Mouse (Mus musculus): ENCODE measurements around the gene Atg14.
"Not testable (repeated sequence)": the region's sequence is repeated elsewhere in the genome, so short reads cannot be mapped to it uniquely, and the experiment has no call there.

The Atg14 gene

DNA sequence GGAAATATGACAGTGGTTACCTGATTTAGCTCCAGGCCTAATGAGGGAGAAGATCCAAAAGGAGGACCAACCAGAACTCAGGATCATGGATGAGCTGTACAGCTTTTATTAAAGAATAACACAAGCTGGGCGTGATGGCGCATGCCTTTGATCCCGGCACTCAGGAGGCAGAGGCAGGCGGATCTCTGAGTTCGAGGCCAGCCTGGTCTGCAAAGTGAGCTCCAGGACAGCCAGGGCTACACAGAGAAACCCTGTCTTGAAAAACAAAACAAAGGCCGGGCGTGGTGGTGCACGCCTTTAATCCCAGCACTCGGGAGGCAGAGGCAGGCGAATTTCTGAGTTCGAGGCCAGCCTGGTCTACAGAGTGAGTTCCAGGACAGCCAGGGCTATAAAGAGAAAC lies at the start of gene Atg14:
TSS of gene Atg14 (minus strand) at position 101 of the 400 bp plus-strand sequence.
- not testable (repeated sequence) for DNase-seq (ENCODE audit: low spot score in 2 of 2)

DNA sequence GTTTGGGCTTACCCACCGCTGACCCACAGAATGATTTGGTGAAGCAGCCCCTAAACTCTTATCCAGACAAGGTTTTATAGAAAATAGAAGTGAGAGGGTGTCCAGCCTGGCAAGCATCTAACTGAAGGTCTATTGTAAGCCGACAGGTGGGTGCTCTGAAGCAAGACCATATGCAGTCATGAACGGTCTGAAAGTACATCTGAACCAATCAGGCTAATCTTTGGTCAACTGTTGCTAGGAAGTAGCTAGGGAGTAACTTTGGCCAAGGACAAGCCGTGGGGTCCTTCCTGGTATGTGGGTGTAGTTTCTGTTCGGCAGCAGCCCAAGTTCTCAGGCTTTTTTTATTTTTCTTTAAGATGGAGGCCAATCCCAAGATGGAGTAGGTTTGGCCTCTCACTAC lies 48.4 kb upstream of the Atg14 start:
- DNase-seq (ENCODE audit: low spot score in 2 of 2): no peak

DNA sequence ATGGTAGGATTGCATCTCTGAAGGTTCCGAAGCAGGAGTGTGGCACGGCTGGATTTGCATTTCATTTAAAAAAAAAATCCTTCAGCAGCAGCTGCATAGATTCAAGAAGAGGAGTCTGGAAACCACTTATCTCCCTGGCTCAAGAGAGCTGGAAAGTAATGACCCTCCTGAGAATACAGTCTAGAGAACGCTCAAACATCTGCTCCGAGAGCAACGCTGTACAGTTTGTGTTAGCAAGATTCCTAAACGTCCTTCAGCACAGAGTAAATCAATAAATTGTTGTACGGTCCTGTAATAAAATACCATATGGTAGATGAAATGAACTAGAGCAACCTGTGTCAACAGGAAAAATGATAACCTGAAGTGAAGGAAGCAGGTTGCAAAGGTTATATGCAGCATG lies 42.8 kb upstream of the Atg14 start:
- peak; percentile 19 to 20 for DNase-seq (ENCODE audit: low spot score in 2 of 2)

- peak in 1 of 2 experiments; percentile 53 for DNase-seq (ENCODE audit: low spot score in 2 of 2)
These were observed 27.5 kb upstream of the Atg14 start for GRCm38 (mm10) chr14:47597942-47598388.

- DNase-seq (ENCODE audit: low spot score in 2 of 2): no peak
These were observed 24.1 kb upstream of the Atg14 start for GRCm38 (mm10) chr14:47594426-47595103.

DNA sequence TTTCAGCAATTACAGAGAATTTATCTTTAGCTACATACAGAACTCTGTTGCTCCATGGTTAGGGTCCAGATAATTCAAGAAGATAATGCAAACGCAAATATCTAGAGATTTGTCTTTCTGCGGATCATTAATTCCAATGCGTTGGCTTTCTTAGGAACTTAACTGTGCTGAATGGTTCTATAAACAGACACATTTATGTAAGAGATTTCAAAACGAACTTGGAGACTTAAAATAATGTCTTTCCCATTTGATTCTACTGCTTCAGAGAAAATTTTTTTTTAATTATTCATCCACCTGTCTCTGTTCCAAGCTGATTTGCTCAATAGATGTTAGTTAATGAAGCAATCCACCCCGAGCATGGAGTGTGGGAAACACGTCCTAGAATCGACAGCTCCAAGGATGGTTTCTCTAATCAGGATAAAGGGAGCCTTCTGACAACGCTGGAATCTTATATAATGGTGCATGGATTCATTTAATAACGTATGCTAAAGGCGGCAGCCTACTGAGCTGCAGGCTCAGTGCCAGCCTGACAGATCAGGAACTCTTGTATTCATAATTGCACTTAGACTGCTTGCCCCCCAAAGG lies 20.0 kb upstream of the Atg14 start:
- no peak for DNase-seq (ENCODE audit: low spot score in 2 of 2)

DNA sequence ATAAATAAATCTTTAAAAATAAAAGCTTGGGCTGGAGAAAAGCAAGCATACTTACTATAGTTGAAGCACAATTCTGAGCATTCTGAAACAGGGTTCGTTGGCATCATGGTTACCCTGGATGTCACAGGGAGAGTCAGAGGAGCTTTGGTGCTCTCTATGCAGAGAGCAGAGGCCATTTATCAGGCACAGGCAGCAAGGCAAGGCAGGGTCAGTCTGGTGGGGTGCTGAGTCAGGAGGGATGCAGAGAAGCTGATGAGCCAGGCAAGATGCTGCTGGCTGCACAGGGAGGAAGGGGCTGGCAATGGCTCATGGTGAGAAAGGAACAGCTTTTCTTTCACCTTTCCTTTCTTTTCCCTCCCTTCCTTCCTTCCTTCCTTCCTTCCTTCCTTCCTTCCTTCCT lies 19.0 kb upstream of the Atg14 start:
- DNase-seq (ENCODE audit: low spot score in 2 of 2): no peak

GRCm38 (mm10) chr14:47584346-47584745 lies 13.9 kb upstream of the Atg14 start:
- no peak for DNase-seq (ENCODE audit: low spot score in 2 of 2)

GRCm38 (mm10) chr14:47581681-47582080 lies 11.2 kb upstream of the Atg14 start:
- no peak for DNase-seq (ENCODE audit: low spot score in 2 of 2)

DNA sequence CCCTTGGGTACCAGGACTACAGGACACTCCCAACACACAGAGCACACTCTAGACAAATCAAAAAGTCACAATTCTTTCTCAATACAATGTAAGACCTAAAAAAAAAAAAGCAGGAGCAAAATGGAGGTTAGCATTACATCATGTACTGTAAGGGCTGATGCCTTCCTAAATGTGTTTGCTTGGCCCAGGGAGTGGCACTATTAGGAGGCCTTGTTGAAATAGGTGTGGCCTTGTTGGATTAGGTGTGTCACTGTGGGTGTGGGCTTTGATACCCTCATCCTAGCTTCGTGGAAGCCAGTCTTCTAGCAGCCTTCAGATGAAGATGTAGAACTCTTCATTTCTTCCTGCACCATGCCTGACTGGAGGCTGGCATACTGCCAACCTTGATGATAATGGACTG lies 10.8 kb upstream of the Atg14 start:
- no peak for DNase-seq (ENCODE audit: low spot score in 2 of 2)

DNA sequence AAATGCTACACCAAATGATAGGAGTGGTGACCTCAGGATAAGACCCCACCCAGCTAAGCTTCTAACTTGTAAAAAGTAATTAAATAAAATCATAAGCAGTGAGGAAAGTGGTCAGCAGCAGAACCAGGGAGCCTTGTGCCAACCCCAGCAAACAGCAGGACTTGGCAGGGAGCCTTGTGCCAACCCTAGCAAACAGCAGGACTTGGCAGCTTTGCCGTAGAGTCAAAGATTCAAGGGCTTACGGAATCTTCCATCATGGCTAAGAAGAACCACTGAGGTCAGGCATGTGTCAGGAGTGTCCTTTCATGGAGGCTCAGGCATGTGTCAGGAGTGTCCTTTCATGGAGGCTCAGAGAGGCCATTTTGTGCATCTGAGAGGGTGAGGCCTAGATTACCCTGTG lies 7.6 kb upstream of the Atg14 start:
- DNase-seq (ENCODE audit: low spot score in 2 of 2): peak in 1 of 2 experiments; percentile 13

GRCm38 (mm10) chr14:47576687-47577086 lies 6.2 kb upstream of the Atg14 start:
- no peak for DNase-seq (ENCODE audit: low spot score in 2 of 2)

DNA sequence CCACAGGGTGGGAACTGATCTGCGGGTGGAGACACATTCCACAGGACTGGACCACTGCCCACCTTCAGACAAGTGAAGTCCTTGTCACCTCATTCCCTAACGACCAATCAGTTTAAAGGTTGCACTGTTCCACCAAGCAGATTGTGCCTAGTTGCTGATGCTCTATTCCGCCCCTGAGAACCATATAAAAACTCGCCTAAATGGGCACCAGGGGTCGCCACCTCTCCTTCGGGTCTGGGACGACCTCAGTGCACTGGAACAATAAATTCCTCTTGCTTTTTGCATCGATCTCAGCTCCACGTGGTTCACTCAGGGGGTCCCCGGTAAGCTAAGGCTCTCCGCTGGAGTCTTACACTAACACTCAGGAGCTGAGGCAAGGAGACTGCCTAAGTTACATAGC lies 4.3 kb upstream of the Atg14 start:
- no peak for DNase-seq (ENCODE audit: low spot score in 2 of 2)

GRCm38 (mm10) chr14:47572707-47573106 lies 2.3 kb upstream of the Atg14 start:
- no peak for DNase-seq (ENCODE audit: low spot score in 2 of 2)

DNA sequence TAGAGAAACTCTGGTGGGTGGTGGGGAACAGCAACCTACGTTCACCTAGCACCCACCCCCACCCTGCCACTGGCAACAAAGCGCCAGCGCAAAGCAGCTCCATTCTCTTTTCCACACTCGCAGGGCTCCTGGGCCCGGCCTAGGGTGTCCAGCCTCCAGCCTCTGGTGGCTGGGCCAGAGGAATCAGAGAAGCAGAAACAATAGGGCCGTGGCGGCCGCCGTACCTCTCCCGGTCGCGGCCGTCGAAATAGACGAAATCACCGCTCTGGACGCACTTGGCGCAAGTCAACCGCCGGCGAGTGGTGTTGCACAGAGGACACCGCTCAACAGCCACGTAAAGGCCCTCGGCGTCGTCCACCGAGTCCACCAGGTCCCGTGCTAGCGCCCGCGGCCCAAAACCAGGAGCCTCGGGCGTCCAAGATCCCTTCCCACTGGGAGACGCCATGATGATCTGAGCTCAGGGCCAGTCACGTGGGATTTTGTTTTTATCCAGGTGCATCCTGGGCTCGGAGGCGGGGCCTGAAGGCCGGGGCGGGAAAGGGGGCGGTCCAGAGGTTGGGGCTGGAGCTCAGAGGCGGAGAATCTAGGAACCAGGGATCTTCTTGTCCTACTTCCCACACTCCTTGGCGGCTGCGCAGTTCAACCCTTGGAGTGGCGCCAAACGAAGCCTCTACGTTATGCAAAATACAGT lies 2.3 kb downstream of the Atg14 start:
- DNase-seq (ENCODE audit: low spot score in 2 of 2): peak; percentile 96

DNA sequence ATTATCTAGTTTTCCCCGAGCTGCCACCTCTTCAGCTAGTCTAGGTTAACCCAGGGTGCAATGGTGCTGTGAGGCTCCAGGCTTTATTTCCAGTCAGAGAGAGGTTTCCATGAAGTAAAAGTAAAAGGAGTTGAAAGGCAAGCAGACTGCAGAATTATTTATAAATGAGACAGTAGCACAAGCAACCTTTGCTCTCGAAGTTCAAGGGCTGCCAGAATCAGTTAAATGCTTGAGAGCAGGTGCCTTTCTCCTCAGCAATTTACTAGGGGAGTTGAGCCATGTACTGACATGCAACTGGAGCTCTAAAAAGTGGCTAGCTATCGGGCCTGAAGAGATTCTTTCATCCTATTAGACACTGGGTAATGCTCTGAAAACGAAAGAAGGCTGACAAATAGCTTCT lies 7.3 kb downstream of the Atg14 start:
- no peak for DNase-seq (ENCODE audit: low spot score in 2 of 2)

- no peak for DNase-seq (ENCODE audit: low spot score in 2 of 2)
These were observed 7.9 kb downstream of the Atg14 start for GRCm38 (mm10) chr14:47562530-47562929.

DNA sequence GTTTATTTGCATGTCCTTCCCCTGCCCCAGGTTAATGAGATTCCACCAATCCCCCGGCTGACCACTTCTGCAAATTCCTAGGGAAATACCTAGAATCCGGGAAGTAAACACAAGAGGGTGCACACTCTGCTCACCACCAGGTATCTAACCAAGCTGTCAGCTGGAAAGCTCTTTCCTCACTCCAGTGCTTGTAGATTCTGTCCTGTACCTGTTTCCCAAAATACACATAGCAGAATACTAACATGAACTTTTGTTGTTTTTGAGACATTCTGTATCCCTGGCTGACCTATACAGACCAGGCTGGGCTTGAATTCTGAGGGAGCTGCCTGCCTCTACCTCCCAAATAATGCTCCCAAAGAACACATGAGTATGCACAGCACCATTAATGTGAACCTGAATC lies 9.7 kb downstream of the Atg14 start:
- DNase-seq (ENCODE audit: low spot score in 2 of 2): no peak

DNA sequence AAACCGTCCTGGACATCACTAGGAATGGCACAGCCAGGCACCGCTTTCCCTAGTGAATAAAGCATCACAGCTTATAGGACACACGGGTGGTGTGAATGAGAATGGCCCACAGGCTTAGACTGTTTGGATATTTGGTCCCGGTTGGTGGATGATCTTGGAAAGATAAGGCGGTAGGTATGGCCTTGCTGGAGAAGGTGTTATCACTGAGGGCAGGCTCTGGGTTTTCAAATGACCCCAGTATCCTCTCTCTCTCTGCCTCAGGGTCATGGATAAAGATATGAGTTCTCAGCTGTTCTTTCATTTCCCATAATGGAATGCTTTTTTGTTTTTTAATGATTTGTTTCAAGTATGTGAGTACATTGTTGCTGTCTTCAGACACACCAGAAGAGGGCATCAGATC lies 15.2 kb downstream of the Atg14 start:
- DNase-seq (ENCODE audit: low spot score in 2 of 2): no peak

GRCm38 (mm10) chr14:47554236-47554635 lies 16.2 kb downstream of the Atg14 start:
- no peak for DNase-seq (ENCODE audit: low spot score in 2 of 2)

DNA sequence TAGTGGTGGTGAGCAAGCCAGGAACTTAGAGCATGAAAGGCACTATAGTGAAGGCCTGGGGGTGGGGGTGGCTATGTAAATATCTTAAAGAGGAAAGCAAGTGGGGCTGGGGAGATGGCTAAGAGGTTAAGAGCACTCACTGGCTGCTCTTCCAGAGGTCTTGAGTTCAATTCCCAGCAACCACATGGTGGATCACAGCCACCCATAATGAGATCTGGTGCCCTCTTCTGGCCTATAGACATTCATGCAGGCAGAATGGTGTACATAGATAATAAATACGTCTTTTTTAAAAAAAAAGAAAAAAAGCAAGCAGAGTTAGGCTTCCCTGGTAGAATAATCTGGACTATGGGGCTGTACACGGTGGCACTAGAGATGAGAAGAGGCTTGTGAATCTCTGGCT lies 17.1 kb downstream of the Atg14 start:
- DNase-seq (ENCODE audit: low spot score in 2 of 2): no peak

DNA sequence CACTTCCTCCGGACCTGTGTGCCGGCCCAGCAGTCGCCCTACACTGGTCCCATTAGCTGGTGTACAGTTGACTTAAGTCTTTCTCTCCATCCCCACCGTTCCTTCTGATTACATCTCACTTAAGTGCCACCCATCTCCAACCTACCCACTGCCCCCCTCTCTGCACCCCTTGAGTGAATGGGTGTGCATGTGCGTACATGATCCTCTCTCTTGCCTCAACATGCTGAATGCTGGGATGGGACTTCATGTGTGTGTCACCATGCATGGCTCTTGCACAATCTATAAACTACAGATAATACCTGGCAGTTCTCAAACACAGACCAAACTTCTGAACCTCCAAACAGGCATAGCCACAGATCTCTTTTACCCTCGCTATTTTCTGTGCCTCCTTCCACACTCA lies 18.8 kb downstream of the Atg14 start:
- DNase-seq (ENCODE audit: low spot score in 2 of 2): no peak

GRCm38 (mm10) chr14:47544877-47545276 lies 25.6 kb downstream of the Atg14 start:
- DNase-seq (ENCODE audit: low spot score in 2 of 2): no peak

Measured in heart, adult 9 months (tissue).